Mouse (Mus musculus): ENCODE results near the gene Klri2.
"Not testable (repeated sequence)": the region's sequence is repeated elsewhere in the genome, so short reads cannot be mapped to it uniquely, and the experiment has no call there.

Klri2 gene

GRCm38 (mm10) chr6:129740069-129740721 lies at the start of gene Klri2:
TSS of gene Klri2 (minus strand) at chr6:129740484.
- DNase-seq (ENCODE audit: low spot score) = no peak

- not testable (repeated sequence) for DNase-seq (ENCODE audit: low spot score)
These were observed 43.9 kb upstream of the Klri2 start, which contains the start of gene Gm156 for GRCm38 (mm10) chr6:129784170-129784569. TSS of gene Gm156 (minus strand) at chr6:129784270.

GRCm38 (mm10) chr6:129747654-129748032 lies 7.4 kb upstream of the Klri2 start:
- no peak for DNase-seq (ENCODE audit: low spot score)

- DNase-seq (ENCODE audit: low spot score) = no peak
These were observed 6.9 kb upstream of the Klri2 start for GRCm38 (mm10) chr6:129747016-129747653.

GRCm38 (mm10) chr6:129746151-129746550 lies 5.9 kb upstream of the Klri2 start:
- DNase-seq (ENCODE audit: low spot score) = no peak

- no peak for DNase-seq (ENCODE audit: low spot score)
These were observed 3.9 kb downstream of the Klri2 start for GRCm38 (mm10) chr6:129736414-129736813.

- DNase-seq (ENCODE audit: low spot score) = no peak
These were observed 13.0 kb downstream of the Klri2 start for GRCm38 (mm10) chr6:129727237-129727636.

GRCm38 (mm10) chr6:129721390-129721789 lies 18.9 kb downstream of the Klri2 start:
- DNase-seq (ENCODE audit: low spot score) = no peak

- DNase-seq (ENCODE audit: low spot score) = no peak
These were observed 19.8 kb downstream of the Klri2 start for GRCm38 (mm10) chr6:129720487-129720886.

- no peak for DNase-seq (ENCODE audit: low spot score)
These were observed 23.3 kb downstream of the Klri2 start, which contains the start of gene Klri1 for GRCm38 (mm10) chr6:129717032-129717431. TSS of gene Klri1 (minus strand) at chr6:129717132.

- no peak for DNase-seq (ENCODE audit: low spot score)
These were observed 26.7 kb downstream of the Klri2 start for GRCm38 (mm10) chr6:129713566-129713965.

GRCm38 (mm10) chr6:129691436-129691835 lies 48.8 kb downstream of the Klri2 start:
- DNase-seq (ENCODE audit: low spot score) = not testable (repeated sequence)

GRCm38 (mm10) chr6:129680379-129680778 lies 59.9 kb downstream of the Klri2 start:
- DNase-seq (ENCODE audit: low spot score) = no peak

All from ovary, postnatal 10 days (tissue).